Mouse (Mus musculus) kidney, adult 18-20 months (tissue): ENCODE data around the gene Zfp975.
A peak's percentile ranks its signal among the peaks of the same experiment; 100 is the strongest.
"Not testable (repeated sequence)": the region's sequence is repeated elsewhere in the genome, so short reads cannot be mapped to it uniquely, and the experiment has no call there.

Experiments used
- DNase-seq: peaks from one replicate; pipeline ENCODE4 v3.0.0; 2021

The Zfp975 gene

GRCm38 (mm10) chr7:42692362-42693158, at the start of gene Zfp975:
Gene Zfp975 (minus strand): TSS chr7:42692742.
- peak; percentile 85 for DNase-seq

GRCm38 (mm10) chr7:42738536-42739210, 46.1 kb upstream of the Zfp975 start:
- DNase-seq = no peak

- not testable (repeated sequence) for DNase-seq
Observed at GRCm38 (mm10) chr7:42726917-42727316, 34.4 kb upstream of the Zfp975 start, which contains the start of gene Gm17067. Gene Gm17067 (minus strand): TSS chr7:42727017.

GRCm38 (mm10) chr7:42693251-42693650, 709 bp upstream of the Zfp975 start:
- peak; percentile 18 for DNase-seq

- not testable (repeated sequence) for DNase-seq
Observed at GRCm38 (mm10) chr7:42680081-42680480, 12.5 kb downstream of the Zfp975 start.

GRCm38 (mm10) chr7:42679646-42680045, 12.9 kb downstream of the Zfp975 start:
- DNase-seq = not testable (repeated sequence)

GRCm38 (mm10) chr7:42660140-42660539, 32.4 kb downstream of the Zfp975 start:
- not testable (repeated sequence) for DNase-seq

GRCm38 (mm10) chr7:42655211-42655610, 37.3 kb downstream of the Zfp975 start:
- DNase-seq = not testable (repeated sequence)

- DNase-seq = peak; percentile 2
Observed at GRCm38 (mm10) chr7:42643120-42643620, 49.4 kb downstream of the Zfp975 start.

- peak; percentile 75 for DNase-seq
Observed at GRCm38 (mm10) chr7:42642152-42643115, 50.1 kb downstream of the Zfp975 start, which contains the start of gene Zfp976. Gene Zfp976 (minus strand): TSS chr7:42642588.

- not testable (repeated sequence) for DNase-seq
Observed at GRCm38 (mm10) chr7:42631031-42631430, 61.5 kb downstream of the Zfp975 start.
